Mouse (Mus musculus): ENCODE measurements at regions not wholly inside any gene's neighbourhood (a gene's known extent, or its start where the extent isn't known, plus 50 kb on each side); places are given as distances from the start of the nearest gene placed in this dataset.
A peak's percentile ranks its signal among the peaks of the same experiment; 100 is the strongest.

DNA sequence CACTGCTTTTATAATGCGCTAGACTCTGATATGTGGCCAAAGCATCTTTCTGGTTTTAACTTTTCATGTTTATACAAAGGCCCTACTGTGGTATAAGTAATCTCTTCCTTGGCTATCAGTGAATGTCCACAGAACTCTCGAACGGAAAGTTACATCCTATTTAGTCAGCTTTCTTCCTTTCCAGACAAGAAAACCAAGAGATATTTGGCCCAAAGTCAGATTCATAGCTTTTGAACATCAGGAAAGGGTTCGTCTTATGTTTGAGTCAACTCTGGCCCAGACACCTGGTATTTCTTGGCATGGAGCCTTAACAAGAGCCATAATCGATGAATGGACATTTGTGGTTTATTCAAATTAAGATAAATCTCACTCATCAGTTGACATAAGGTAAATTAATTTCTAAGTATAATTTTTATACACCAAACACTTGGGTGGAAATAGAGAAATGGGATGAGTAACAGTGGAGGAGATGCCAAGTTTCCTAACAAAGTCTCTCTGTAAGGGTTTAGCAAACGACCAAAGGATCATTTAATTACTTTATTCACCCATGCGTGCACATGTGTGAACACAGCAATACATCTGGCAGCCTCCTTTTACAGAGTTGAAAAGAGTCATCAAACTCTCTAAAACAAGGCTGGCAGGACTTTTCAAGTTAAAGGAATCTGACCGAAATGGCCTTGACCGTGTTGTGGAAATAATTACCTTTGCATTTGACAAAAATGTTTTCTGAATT lies 287.2 kb upstream of the Rbms1 start:
- no peak for DNase-seq (ENCODE audit: low spot score)
- intact Hi-C loops (cut with DNase I) = no loop called here

DNA sequence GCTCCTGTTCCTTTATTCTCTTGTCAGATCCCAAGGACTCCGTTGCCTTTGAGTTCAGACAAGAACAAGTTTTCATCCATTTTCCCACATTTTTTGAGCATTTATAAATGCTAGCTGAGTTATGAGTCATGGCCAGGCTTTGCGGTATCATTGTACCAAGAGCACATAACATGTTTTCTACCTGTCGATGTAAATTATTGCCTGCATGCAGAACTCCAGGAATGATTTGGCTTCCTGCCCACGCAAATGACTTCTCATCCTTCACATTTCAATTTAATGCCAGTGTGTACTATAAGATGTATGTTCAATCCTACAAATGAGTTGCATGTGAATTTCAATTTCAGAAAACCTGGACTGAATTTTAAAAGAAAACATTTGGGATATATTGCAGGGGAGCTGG lies 285.0 kb upstream of the Rbms1 start:
- intact Hi-C loops (cut with DNase I) = no loop called here
- DNase-seq (ENCODE audit: low spot score) = no peak

DNA sequence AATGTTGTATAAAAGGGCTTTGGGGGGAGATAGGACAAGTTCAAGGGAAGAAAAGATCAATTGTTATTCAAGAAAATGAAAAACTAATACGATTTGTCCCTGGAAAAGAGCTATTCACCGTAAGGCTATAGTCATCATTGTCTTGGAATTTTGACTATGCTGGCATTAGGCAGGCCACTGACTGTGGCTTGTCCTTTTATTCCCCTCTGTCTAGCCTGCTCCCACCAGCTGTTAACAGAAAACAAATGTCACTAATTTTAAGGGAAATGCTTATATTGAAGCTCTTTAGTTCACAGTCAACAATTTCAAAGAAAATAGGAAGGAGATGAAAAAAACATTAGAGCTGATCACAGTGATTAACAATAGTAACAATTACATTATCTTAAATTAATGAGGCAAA lies 284.3 kb upstream of the Rbms1 start:
- intact Hi-C loops (cut with DNase I) = no loop called here
- DNase-seq (ENCODE audit: low spot score) = no peak

DNA sequence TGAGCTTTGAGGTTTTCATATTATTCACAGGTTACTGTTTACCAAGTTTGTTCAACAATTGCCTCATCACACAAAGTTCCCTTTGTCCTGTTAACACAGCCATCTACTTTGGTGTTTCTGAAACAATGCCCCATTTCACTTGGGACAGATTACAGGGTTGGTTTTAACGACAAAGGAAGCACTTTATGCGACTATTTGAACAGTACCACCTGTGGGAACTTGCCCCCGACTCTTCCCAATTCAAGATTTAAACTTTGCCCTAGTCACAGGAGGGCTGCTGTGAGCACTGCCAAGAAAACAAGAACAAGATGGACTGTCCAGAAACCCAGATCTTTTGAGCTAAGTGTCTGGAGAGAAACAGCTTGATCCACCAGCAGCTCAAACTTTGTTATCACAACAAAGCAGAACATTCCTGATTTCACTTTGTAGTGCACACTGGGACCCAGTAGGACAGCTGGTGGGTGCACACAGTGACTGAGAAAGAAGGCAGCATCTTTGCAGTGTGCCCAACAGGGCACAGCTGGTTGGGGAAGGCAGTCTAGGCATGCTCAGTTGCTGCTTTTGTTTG lies 283.8 kb upstream of the Rbms1 start:
- intact Hi-C loops (cut with DNase I) = no loop called here
- DNase-seq (ENCODE audit: low spot score) = no peak

DNA sequence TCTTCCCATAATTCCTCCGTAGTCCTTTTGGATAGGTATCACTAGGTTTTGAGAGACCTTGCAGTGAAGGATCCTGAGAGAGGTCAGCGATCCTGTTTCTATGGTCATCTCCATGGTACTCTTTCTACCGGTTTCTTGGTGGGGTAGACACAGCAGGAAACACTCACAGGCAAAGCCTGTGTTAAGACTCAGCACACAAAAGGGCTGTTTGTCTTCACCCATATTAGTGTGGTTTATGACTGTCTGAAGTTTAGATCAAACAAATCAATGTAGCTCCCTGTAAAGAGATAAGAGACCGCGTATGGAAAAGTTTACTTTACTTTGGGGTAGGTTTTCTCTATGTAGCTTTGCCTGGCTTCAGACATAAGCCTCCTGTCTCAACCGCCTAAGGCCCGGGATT lies 282.5 kb upstream of the Rbms1 start:
- DNase-seq (ENCODE audit: low spot score) = no peak
- intact Hi-C loops (cut with DNase I) = no loop called here

DNA sequence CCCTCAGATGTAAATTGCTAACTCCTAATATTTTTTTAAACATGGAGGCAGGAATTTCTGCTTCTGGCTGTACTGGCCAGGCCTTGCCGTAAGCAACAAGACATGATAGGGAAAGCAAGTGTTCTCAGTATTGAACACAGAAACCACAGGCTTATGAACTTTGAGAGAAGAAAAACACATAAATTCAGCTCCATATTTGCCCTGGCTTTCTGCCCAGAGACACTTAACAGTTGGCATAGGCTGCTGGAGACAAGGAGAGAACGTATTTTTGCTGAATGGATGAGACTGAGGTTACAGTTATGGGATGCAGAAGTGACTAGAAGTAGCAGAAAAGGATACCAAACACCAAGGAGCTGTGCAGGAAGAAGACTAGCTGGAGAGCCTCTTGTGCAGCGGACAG lies 258.7 kb upstream of the Rbms1 start:
- intact Hi-C loops (cut with DNase I) = no loop called here
- DNase-seq (ENCODE audit: low spot score) = no peak

DNA sequence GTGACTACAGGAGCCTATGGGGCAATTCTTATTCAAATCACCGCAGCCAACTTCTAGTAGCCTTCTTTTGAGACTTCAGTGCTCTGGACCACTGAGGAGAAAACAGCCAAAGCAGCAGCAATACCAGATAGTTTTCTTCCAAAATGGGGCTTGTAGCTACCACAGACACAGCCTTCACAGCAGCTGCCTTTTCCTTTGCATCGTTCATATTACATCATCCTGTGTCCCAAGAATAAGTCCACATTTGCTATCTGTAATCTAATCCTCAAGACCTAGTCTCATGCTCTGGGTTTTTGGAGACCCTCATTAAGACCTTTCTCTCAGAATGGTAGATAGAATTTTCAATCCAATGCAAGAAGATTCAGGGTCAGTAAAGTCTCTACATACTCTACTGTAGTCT lies 258.2 kb upstream of the Rbms1 start:
- intact Hi-C loops (cut with DNase I) = no loop called here
- DNase-seq (ENCODE audit: low spot score) = no peak

DNA sequence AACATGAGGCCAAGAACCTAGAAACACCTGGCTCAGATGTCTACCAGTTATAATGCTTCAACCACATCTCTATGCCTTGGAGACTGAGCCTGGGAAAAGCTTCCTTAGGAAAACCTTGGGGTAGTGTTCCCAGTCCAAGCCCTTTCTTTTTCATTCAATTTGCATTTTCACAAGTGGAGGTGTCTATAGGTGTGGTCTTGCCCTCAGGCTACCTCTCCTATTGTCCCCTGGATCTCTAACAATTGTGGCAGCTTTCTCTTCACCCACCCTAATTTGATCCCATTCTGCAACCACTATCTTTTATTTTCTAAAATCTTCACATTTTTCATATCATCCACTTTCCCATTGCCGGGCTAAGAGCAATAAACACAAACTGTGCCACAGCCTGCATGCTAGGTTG lies 251.0 kb upstream of the Rbms1 start:
- intact Hi-C loops (cut with DNase I) = no loop called here
- no peak for DNase-seq (ENCODE audit: low spot score)

DNA sequence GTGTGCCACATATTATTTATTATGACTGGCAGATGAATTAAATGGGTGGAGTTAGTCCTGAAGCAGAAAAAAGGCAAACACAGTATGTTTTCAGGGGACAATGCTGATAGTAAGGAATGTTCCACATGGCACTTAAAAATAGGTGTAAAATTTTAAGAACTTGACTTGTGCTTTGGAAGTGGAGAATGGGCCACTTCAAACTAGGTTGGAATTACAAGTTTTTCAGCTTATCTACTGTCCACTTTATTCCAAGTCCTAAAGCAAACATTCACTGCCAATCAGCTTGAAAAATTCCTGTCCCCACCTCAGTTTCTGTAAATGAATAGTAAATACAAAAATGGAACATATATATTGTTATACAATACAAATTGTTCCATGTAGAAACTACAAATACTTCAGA lies 238.4 kb upstream of the Rbms1 start:
- intact Hi-C loops (cut with DNase I) = no loop called here
- no peak for DNase-seq (ENCODE audit: low spot score)

DNA sequence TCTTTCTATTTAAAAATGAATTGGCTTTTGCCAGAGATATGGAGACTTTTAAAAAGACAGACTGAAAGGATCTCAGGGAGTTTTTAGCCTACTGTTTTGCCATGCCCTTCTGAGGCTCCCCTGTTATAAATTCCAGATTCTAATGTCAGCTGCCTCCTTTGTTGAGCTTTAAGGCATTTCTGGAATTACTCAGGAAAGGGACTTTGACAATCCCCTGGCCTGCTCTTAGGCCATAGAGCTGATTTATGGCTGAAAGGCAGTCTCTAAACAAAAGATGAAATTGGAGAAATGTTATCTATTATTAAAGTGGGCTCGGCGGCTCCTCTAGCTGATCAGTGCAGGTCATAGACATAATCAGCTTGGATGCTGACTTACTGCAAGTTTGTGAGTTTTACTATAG lies 231.0 kb upstream of the Rbms1 start:
- intact Hi-C loops (cut with DNase I) = no loop called here
- no peak for DNase-seq (ENCODE audit: low spot score)

DNA sequence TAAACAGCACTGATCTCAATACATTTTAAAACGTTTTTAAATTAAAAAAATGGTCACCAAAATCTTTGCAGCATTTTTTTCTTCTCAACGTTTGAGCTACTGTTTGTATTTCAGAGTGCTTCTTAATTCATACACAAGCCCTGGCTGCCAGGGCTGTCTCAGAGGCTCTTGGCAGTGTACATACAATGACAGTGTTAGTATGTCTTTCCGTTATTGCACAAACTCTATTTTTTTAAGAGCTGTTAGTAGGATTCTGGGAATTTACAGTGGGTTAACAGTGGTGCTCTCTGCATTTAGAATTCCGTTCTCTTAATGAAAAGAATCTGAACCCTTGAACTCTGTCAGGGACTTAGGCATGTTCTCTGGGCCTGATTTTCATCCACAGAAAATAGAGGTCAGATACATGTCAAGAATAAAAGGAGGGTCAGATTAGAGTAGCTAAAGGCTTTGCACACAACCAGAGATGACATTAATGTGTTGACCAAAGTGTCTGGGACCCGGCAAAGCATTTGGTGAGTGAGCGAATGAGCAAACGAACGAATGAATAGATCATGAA lies 219.5 kb upstream of the Rbms1 start:
- no peak for DNase-seq (ENCODE audit: low spot score)
- intact Hi-C loops (cut with DNase I) = no loop called here

DNA sequence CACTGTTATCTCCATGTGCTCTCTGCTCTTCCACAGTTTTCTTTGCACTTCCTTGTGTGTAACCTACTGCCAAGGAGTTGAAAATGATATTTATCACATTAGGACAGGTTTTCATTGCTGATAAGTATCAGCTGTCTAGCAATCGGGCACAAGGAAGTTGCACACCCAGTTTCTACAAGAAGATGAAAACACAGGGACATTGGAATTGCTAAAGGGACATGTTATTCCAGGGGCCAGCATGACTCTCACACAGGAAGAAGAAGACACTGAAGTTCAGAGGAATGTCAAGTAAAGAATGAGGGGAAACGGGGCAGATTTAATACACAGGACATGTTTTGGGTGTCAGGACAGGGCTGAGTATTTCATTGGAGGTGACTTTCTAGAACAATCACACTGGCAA lies 214.8 kb upstream of the Rbms1 start:
- intact Hi-C loops (cut with DNase I) = loop anchor here (10.0 kb wide), 1 partner anchor 273 kb away; no protein-coding TSS in a partner anchor
- DNase-seq (ENCODE audit: low spot score) = no peak

DNA sequence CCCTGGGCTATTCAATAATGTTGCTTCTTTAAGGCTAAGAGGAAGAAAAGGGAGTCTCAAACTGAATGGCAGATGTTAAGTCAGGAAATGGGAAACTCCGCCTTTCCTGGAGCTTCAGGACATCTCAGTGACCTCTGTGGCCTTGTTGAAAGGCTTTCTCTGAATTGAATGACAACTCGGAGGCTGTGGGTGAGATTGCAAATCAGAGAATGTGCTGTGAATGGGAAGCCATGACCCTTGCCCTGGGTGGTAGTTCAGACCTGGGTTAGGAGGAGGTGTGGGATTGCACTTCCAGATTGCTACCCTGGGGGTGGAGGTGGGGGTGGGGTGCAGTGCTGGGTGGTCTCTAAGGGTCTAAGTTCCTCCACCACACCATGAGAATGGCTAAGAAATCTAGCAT lies 213.8 kb upstream of the Rbms1 start:
- intact Hi-C loops (cut with DNase I) = loop anchor here (10.0 kb wide), 1 partner anchor 272 kb away; no protein-coding TSS in a partner anchor
- no peak for DNase-seq (ENCODE audit: low spot score)

DNA sequence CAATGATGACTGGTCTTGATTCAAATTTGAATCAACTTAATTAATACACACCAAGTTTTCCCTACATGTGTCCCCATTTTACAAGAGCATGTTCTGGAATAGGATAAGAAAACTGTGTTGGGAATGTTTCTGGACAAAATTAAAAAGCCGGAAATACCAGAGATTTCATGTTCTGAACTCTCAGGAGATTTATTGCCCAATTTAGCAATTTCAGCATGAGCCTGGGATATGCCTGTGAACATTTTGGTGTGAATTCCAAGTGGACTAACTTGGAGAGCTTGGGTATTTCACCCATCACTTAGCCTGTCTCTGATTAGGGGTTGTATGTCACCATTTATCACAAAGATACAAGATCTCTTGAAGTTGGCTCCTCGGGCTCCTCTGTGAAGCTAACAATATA lies 210.6 kb upstream of the Rbms1 start:
- no peak for DNase-seq (ENCODE audit: low spot score)
- intact Hi-C loops (cut with DNase I) = loop anchor here (10.0 kb wide), 1 partner anchor 269 kb away; no protein-coding TSS in a partner anchor

DNA sequence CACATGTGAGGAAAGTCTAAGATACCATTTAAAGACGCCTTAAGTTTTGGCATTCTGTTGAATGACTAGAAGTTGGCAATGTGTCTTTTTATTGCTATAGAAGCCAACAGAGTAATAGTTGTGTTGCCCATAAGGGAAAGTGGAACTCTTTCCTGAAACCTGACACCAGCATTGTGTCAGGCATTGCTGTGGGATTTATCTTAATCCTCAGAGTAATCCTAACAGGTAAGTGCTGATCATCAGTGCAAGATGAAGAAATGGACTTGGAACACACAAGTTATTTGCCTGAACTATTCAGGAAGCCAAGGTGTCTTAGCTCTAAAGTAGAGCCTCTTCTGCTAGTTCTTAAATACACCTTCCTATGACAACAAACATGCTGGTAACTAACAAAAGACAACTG lies 198.3 kb upstream of the Rbms1 start:
- intact Hi-C loops (cut with DNase I) = no loop called here
- DNase-seq (ENCODE audit: low spot score) = no peak

DNA sequence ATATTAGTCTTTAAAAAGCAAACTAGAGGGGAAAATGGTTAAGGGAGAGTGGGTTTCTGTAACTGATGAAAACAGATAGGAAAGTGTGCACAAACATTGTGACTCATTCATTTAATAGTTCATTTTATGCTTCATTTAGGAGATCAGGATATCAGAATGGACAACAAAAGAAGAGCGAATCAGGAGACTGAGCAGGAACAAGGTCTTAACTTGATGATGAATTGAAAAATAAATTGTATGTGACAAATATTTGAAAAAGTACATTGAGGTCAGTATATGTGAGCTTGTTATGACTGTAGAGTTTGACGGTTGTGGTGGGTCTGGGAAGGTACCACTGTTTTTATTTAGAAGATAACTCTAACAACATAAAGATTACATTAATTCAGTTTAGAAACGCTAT lies 196.8 kb upstream of the Rbms1 start:
- DNase-seq (ENCODE audit: low spot score) = no peak
- intact Hi-C loops (cut with DNase I) = no loop called here

DNA sequence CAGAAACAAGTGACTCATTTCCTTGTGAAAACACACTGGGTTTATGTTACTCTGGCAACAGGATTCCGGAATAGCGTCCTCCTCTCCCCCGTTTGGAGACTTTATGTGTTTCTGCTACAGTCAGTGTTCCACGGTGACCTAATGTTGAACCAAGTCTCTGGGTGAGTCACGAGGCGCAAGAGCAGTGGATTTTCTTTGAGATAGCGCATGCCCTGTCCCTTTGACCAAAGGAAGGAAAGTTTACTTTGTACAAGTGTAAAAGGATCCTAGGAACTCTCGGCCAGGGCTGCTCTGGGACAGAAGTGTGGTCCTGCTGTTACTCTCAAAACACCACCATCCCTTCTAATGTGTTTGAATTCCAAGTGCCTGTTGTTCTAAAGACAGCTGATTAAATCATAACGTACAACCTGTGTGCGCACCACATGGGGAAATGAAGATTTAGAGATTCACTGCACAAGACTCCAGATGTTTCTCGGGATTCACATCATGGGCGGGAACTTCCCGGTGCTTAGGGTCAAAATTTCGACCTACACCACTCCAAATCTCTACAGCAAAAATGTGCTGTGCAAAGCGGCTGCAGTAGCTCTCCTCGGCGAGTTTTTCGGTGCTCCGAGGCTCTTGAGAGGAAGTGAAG lies 176.1 kb upstream of the Rbms1 start:
- intact Hi-C loops (cut with DNase I) = loop anchor here (5.0 to 10.0 kb wide), 2 partner anchors 158 to 254 kb away; no protein-coding TSS in a partner anchor
- DNase-seq (ENCODE audit: low spot score) = peak; percentile 64

DNA sequence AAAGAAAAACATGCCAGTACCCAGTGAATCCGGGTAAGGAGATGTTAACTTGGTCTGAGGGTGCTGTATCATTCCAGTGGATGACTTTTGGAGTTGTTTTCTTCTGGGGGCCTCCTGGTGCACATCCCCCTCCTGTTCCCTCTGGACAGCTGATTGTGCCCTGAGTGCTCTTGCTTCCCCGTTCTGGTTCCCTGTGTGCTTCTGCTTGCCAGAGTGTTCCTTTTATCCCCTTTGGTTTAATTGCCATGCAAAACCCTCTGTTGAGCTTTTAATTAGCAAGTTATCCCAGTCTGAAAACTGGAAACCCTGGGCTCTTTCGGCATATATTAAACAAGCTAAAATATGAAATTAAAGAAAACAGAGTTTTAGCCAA lies 175.6 kb upstream of the Rbms1 start:
- peak; percentile 2 for DNase-seq (ENCODE audit: low spot score)

DNA sequence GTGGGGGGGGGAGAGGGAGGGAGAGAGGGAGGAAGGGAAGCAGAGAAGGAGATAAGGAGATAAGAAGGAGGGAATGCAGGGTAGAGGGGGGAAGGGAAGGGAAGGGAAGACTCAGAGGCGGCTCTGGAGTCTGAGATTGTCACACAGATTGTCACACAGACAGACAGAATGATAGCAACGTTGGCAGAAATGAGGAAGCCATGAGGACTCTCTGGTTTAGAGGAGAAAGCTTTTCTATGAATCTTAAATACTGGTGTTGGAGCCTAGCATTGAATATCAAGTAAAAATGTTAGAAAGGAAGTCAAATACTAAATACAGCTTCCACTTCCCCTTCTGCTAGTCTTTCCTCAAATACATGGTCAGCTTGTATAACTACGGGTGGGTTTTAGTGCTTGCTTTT lies 174.4 kb upstream of the Rbms1 start:
- no peak for DNase-seq (ENCODE audit: low spot score)
- intact Hi-C loops (cut with DNase I) = loop anchor here (5.0 to 10.0 kb wide), 2 partner anchors 160 to 253 kb away; no protein-coding TSS in a partner anchor

More for the DNA sequence above, 175.6 kb upstream of the Rbms1 start:
- intact Hi-C loops (cut with DNase I) = loop anchor here (5.0 to 10.0 kb wide), 2 partner anchors 159 to 254 kb away; no protein-coding TSS in a partner anchor

DNA sequence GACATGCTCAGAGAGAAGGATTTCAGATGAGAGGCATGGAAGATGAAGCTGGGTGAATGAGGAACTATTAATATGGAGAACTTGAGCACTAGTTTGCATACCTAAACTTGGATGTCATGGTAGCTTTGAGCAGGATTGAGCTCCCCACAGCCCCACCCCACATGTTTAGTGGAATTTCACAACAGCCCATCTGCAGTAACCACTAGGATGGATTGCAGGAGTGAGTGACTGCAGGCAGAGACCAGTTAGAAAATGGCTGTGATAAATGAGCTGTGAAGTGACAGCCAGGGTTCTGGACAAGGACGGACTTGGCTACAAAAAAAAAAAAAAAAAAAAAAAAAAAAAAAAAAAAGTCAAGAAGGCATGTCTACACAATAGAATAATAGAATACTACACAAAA lies 173.9 kb upstream of the Rbms1 start:
- DNase-seq (ENCODE audit: low spot score) = no peak
- intact Hi-C loops (cut with DNase I) = loop anchor here (5.0 to 10.0 kb wide), 2 partner anchors 160 to 252 kb away; no protein-coding TSS in a partner anchor
